In genomic region chr13:43176676-43177075, GRCm38 (mm10) we compare ENCODE assay signal across 23 mouse cellular contexts.
"Had no signal": no experiment of that assay in that cellular context is flagged by ENCODE, and none has a peak within 500 bp of the region (broad histone marks: within the 10 kb centered on the region; RNA-seq: fewer than 3 reads in every experiment).

No protein-coding gene starts in this region.

- H3K9ac ChIP-seq: intestine, embryonic 15.5 days; kidney, embryonic 15.5 days; limb, embryonic 12.5 days; limb, embryonic 15.5 days; liver, embryonic 14.5 days; liver, postnatal 0 days; lung, embryonic 14.5 days; midbrain, embryonic 12.5 days; midbrain, embryonic 15.5 days; neural tube, embryonic 12.5 days; neural tube, embryonic 15.5 days; stomach, embryonic 15.5 days had no signal

- DNase-seq: kidney, adult 11 months; kidney, adult 8-10 months; kidney, postnatal 10 days; kidney, postnatal 36 days; layer of hippocampus, postnatal 36 days; left cerebral cortex, postnatal 4 days; liver, postnatal 0 days; lung, embryonic 14.5 days; right cerebral cortex, adult 18-20 months; right cerebral cortex, postnatal 25 days had no signal

- H3K4me3 ChIP-seq: intestine, embryonic 15.5 days; kidney, embryonic 15.5 days; limb, embryonic 12.5 days; limb, embryonic 15.5 days; midbrain, embryonic 12.5 days; midbrain, embryonic 15.5 days; neural tube, embryonic 12.5 days; neural tube, embryonic 15.5 days; stomach, embryonic 15.5 days had no signal

- H3K4me2 ChIP-seq: intestine, embryonic 15.5 days; kidney, embryonic 15.5 days; limb, embryonic 12.5 days; limb, embryonic 15.5 days; liver, embryonic 11.5 days; lung, embryonic 14.5 days; midbrain, embryonic 12.5 days; midbrain, embryonic 15.5 days; neural tube, embryonic 12.5 days; neural tube, embryonic 15.5 days; stomach, embryonic 15.5 days had no signal

- H3K27me3 ChIP-seq: intestine, embryonic 15.5 days; limb, embryonic 15.5 days; midbrain, embryonic 15.5 days; neural tube, embryonic 12.5 days; neural tube, embryonic 15.5 days; stomach, embryonic 15.5 days had no signal

- H3K36me3 ChIP-seq: intestine, embryonic 15.5 days; kidney, embryonic 15.5 days; limb, embryonic 12.5 days; limb, embryonic 15.5 days; midbrain, embryonic 12.5 days; midbrain, embryonic 15.5 days; neural tube, embryonic 12.5 days; neural tube, embryonic 15.5 days; stomach, embryonic 15.5 days had no signal

- H3K27ac ChIP-seq: intestine, embryonic 15.5 days; kidney, embryonic 15.5 days; limb, embryonic 12.5 days; limb, embryonic 15.5 days; liver, embryonic 14.5 days; macrophage; midbrain, embryonic 12.5 days; midbrain, embryonic 15.5 days; neural tube, embryonic 12.5 days; neural tube, embryonic 15.5 days; stomach, embryonic 15.5 days had no signal

- H3K9me3 ChIP-seq: intestine, embryonic 15.5 days; kidney, embryonic 15.5 days; limb, embryonic 12.5 days; limb, embryonic 15.5 days; midbrain, embryonic 12.5 days; midbrain, embryonic 15.5 days; neural tube, embryonic 12.5 days; neural tube, embryonic 15.5 days; stomach, embryonic 15.5 days had no signal

- ATAC-seq: intestine, embryonic 15.5 days; liver, postnatal 0 days; lung, postnatal 0 days; midbrain, embryonic 15.5 days had no signal
